Mouse (Mus musculus): Measurements from ENCODE around the gene Xxylt1. TPM values are rescaled to one million over a fixed set of nuclear protein-coding genes. Genes with fewer than 3 reads are reported as not detected.

Gene Xxylt1
- total RNA-seq, 1 experiment = 22.6 TPM

GRCm38 (mm10) chr16:31015271-31015670, 66.0 kb downstream of the Xxylt1 start:
- Histone ChIP-seq H3K4me1 (ENCODE audit: control insufficient read depth in 2 of 2, insufficient read depth in 2 of 2, low read length in 2 of 2, poor library complexity in 1 of 2) (peaks cover 0 to 2% of the 10 kb centered on the region in 2 experiments; a peak in 1 of 4 replicates), H3K9ac (ENCODE audit: insufficient read depth, low read depth, low read length, poor library complexity, severe bottlenecking) (no peak overlapping the region), H3K27ac (ENCODE audit: insufficient read depth, low read depth, low read length, poor library complexity, severe bottlenecking) (no peak overlapping the region), H3K36me3 (ENCODE audit: control insufficient read depth, insufficient read depth, low read length, poor library complexity, severe bottlenecking) (no peaks in the 10 kb centered on the region), H3K4me3 (ENCODE audit: insufficient read depth in 1 of 2, low read depth in 1 of 2, low read length in 2 of 2, poor library complexity in 1 of 2, severe bottlenecking in 1 of 2) (no peak overlapping the region), H3K9me3 (ENCODE audit: control insufficient read depth, insufficient read depth, low read depth, low read length) (no peaks in the 10 kb centered on the region)
- DNase-seq (ENCODE audit: low read depth, low spot score) = no peak
- in situ Hi-C loops (cut with MboI; ENCODE audit: low sequenced_read_pairs in 2 of 2, unreplicated experiment in 2 of 2) = no loop called here
- TF ChIP-seq ZNF384 (IDR thresholded peaks at IDR 0.05; ENCODE audit: low read depth, low read length) (no peak), HCFC1 (IDR thresholded peaks at IDR 0.05; ENCODE audit: borderline replicate concordance, insufficient read depth, low read length) (no peak), MAFK (IDR thresholded peaks at IDR 0.05; ENCODE audit: insufficient read depth, low read depth, low read length) (no peak), CHD2 (IDR thresholded peaks at IDR 0.05; ENCODE audit: low read depth, low read length) (no peak), ZC3H11A (IDR thresholded peaks at IDR 0.05; ENCODE audit: borderline replicate concordance, low read depth, low read length) (no peak)

- H3K9me3 ChIP-seq (ENCODE audit: control insufficient read depth, insufficient read depth, low read depth, low read length) = no peaks in the 10 kb centered on the region
- in situ Hi-C loops (cut with MboI; ENCODE audit: low sequenced_read_pairs in 2 of 2, unreplicated experiment in 2 of 2) = no loop called here
These were observed 69.0 kb downstream of the Xxylt1 start for GRCm38 (mm10) chr16:31012236-31012635.

GRCm38 (mm10) chr16:31010443-31010842, 70.8 kb downstream of the Xxylt1 start:
- no peaks in the 10 kb centered on the region for H3K36me3 ChIP-seq (ENCODE audit: control insufficient read depth, insufficient read depth, low read length, poor library complexity, severe bottlenecking)
- H3K4me3 ChIP-seq (ENCODE audit: insufficient read depth in 1 of 2, low read depth in 1 of 2, low read length in 2 of 2, poor library complexity in 1 of 2, severe bottlenecking in 1 of 2) = no peak overlapping the region
- no peaks in the 10 kb centered on the region for H3K9me3 ChIP-seq (ENCODE audit: control insufficient read depth, insufficient read depth, low read depth, low read length)
- DNase-seq (ENCODE audit: low read depth, low spot score) = no peak
- no peak for TF ChIP-seq ZC3H11A (IDR thresholded peaks at IDR 0.05; ENCODE audit: borderline replicate concordance, low read depth, low read length)
- TF ChIP-seq CHD2 (IDR thresholded peaks at IDR 0.05; ENCODE audit: low read depth, low read length) = no peak
- no peak for TF ChIP-seq MAFK (IDR thresholded peaks at IDR 0.05; ENCODE audit: insufficient read depth, low read depth, low read length)
- no peak for TF ChIP-seq ZNF384 (IDR thresholded peaks at IDR 0.05; ENCODE audit: low read depth, low read length)
- no peak for TF ChIP-seq HCFC1 (IDR thresholded peaks at IDR 0.05; ENCODE audit: borderline replicate concordance, insufficient read depth, low read length)
- H3K27ac ChIP-seq (ENCODE audit: insufficient read depth, low read depth, low read length, poor library complexity, severe bottlenecking) = no peak overlapping the region
- H3K4me1 ChIP-seq (ENCODE audit: control insufficient read depth in 2 of 2, insufficient read depth in 2 of 2, low read length in 2 of 2, poor library complexity in 1 of 2) = peaks cover 0 to 17% of the 10 kb centered on the region in 2 experiments; a peak in 3 of 4 replicates
- no peak overlapping the region for H3K9ac ChIP-seq (ENCODE audit: insufficient read depth, low read depth, low read length, poor library complexity, severe bottlenecking)
- in situ Hi-C loops (cut with MboI; ENCODE audit: low sequenced_read_pairs in 2 of 2, unreplicated experiment in 2 of 2) = no loop called here

More at GRCm38 (mm10) chr16:31012236-31012635, 69.0 kb downstream of the Xxylt1 start:
- Histone ChIP-seq H3K4me1 (ENCODE audit: control insufficient read depth in 2 of 2, insufficient read depth in 2 of 2, low read length in 2 of 2, poor library complexity in 1 of 2) (peaks cover 0 to 5% of the 10 kb centered on the region in 2 experiments; a peak in 2 of 4 replicates), H3K27ac (ENCODE audit: insufficient read depth, low read depth, low read length, poor library complexity, severe bottlenecking) (no peak overlapping the region), H3K9ac (ENCODE audit: insufficient read depth, low read depth, low read length, poor library complexity, severe bottlenecking) (no peak overlapping the region), H3K36me3 (ENCODE audit: control insufficient read depth, insufficient read depth, low read length, poor library complexity, severe bottlenecking) (no peaks in the 10 kb centered on the region), H3K4me3 (ENCODE audit: insufficient read depth in 1 of 2, low read depth in 1 of 2, low read length in 2 of 2, poor library complexity in 1 of 2, severe bottlenecking in 1 of 2) (no peak overlapping the region)
- DNase-seq (ENCODE audit: low read depth, low spot score) = no peak
- TF ChIP-seq CHD2 (IDR thresholded peaks at IDR 0.05; ENCODE audit: low read depth, low read length) = no peak
- TF ChIP-seq ZNF384 (IDR thresholded peaks at IDR 0.05; ENCODE audit: low read depth, low read length) = no peak

- no peak overlapping the region for H3K9ac ChIP-seq (ENCODE audit: insufficient read depth, low read depth, low read length, poor library complexity, severe bottlenecking)
- peaks cover 5 to 31% of the 10 kb centered on the region in 2 experiments for H3K4me1 ChIP-seq (ENCODE audit: control insufficient read depth in 2 of 2, insufficient read depth in 2 of 2, low read length in 2 of 2, poor library complexity in 1 of 2)
- no peaks in the 10 kb centered on the region for H3K36me3 ChIP-seq (ENCODE audit: control insufficient read depth, insufficient read depth, low read length, poor library complexity, severe bottlenecking)
- TF ChIP-seq HCFC1 (IDR thresholded peaks at IDR 0.05; ENCODE audit: borderline replicate concordance, insufficient read depth, low read length) = no peak
- TF ChIP-seq ZC3H11A (IDR thresholded peaks at IDR 0.05; ENCODE audit: borderline replicate concordance, low read depth, low read length) = no peak
- TF ChIP-seq ZNF384 (IDR thresholded peaks at IDR 0.05; ENCODE audit: low read depth, low read length) = no peak
- TF ChIP-seq MAFK (IDR thresholded peaks at IDR 0.05; ENCODE audit: insufficient read depth, low read depth, low read length) = no peak
- TF ChIP-seq CHD2 (IDR thresholded peaks at IDR 0.05; ENCODE audit: low read depth, low read length) = no peak
- no peaks in the 10 kb centered on the region for H3K9me3 ChIP-seq (ENCODE audit: control insufficient read depth, insufficient read depth, low read depth, low read length)
- in situ Hi-C loops (cut with MboI; ENCODE audit: low sequenced_read_pairs in 2 of 2, unreplicated experiment in 2 of 2) = no loop called here
- no peak for DNase-seq (ENCODE audit: low read depth, low spot score)
- H3K27ac ChIP-seq (ENCODE audit: insufficient read depth, low read depth, low read length, poor library complexity, severe bottlenecking) = no peak overlapping the region
- no peak overlapping the region for H3K4me3 ChIP-seq (ENCODE audit: insufficient read depth in 1 of 2, low read depth in 1 of 2, low read length in 2 of 2, poor library complexity in 1 of 2, severe bottlenecking in 1 of 2)
These were observed 72.9 kb downstream of the Xxylt1 start for GRCm38 (mm10) chr16:31008326-31008725.

- no peak overlapping the region for H3K4me3 ChIP-seq (ENCODE audit: insufficient read depth in 1 of 2, low read depth in 1 of 2, low read length in 2 of 2, poor library complexity in 1 of 2, severe bottlenecking in 1 of 2)
- TF ChIP-seq HCFC1 (IDR thresholded peaks at IDR 0.05; ENCODE audit: borderline replicate concordance, insufficient read depth, low read length) (no peak), ZC3H11A (IDR thresholded peaks at IDR 0.05; ENCODE audit: borderline replicate concordance, low read depth, low read length) (no peak)
- no peaks in the 10 kb centered on the region for H3K36me3 ChIP-seq (ENCODE audit: control insufficient read depth, insufficient read depth, low read length, poor library complexity, severe bottlenecking)
- H3K9me3 ChIP-seq (ENCODE audit: control insufficient read depth, insufficient read depth, low read depth, low read length) = no peaks in the 10 kb centered on the region
- H3K4me1 ChIP-seq (ENCODE audit: control insufficient read depth in 2 of 2, insufficient read depth in 2 of 2, low read length in 2 of 2, poor library complexity in 1 of 2) = peaks cover 8 to 37% of the 10 kb centered on the region in 2 experiments
- DNase-seq (ENCODE audit: low read depth, low spot score) = no peak
- H3K27ac ChIP-seq (ENCODE audit: insufficient read depth, low read depth, low read length, poor library complexity, severe bottlenecking) = 0 out of 2 replicates have a peak overlapping the region, but pooled peaks have one; percentile 8
- in situ Hi-C loops (cut with MboI; ENCODE audit: low sequenced_read_pairs in 2 of 2, unreplicated experiment in 2 of 2) = no loop called here
- H3K9ac ChIP-seq (ENCODE audit: insufficient read depth, low read depth, low read length, poor library complexity, severe bottlenecking) = no peak overlapping the region; the same call in 1 of the 2 replicates
These were observed 73.7 kb downstream of the Xxylt1 start for GRCm38 (mm10) chr16:31007582-31007981.
